Mouse (Mus musculus) kidney, adult 2 months (tissue): ENCODE data around the gene Atp2b2.
A peak's percentile ranks its signal among the peaks of the same experiment; 100 is the strongest.

Source experiments
- CTCF ChIP-seq: fragments of 200-500 bp; conservative IDR thresholded peaks from 2 replicates; pipeline ENCODE4 v1.5.1; 2011; ENCODE audit warnings: low read depth, mild to moderate bottlenecking, control low read depth, low read length, moderate library complexity, mixed read lengths; ENCODE audit not compliant: insufficient read depth, insufficient read length
- POLR2A ChIP-seq: fragments of 200-500 bp; IDR thresholded peaks from one replicate; pipeline ENCODE4 v1.6.1; 2011; ENCODE audit warnings: low read depth, low read length, control low read depth

DNA sequence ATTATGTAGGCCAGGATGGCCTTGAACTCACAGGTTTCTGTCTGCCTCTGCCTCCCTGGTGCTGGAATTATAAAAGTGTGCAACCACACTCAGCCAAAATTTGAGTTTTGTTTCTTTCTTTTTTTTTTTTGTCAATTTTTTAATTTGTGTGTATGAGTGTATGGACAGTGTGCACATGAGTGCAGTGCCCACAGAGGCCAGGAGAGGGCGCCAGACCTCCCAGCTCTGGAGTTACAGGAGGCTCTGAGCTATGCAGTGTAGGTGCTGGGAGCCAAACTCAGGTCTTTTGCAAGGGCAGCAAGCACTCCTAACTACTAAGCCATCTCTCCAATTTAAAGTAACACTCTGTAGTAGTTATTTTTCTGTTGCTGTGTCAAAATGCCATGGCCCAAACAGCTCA is 52.4 kb downstream of the Atp2b2 start:
- TF ChIP-seq CTCF (peak; percentile 31; the same call in 1 of the 2 replicates), POLR2A (no peak)
